Mouse (Mus musculus): ENCODE measurements at regions not wholly inside any gene's neighbourhood (a gene's known extent, or its start where the extent isn't known, plus 50 kb on each side); places are given as distances from the start of the nearest gene placed in this dataset.

DNA sequence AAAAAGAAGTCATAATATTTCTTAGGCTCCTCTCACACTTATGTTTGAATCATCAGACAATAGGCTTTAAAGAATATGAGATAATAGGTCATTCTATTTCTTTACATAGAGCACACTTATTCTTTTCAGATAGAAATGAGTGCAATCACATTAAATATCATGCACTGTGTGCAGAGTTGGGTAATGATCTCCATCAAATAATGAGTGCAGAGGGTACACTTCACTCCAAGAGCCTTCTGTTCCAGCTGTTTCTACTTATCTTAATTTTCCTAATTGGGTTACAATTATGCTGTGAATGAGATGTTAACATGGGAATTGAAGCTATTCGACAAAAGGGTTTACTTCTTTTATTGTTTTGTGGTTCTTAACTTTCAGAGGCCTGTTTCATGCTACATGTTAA, 707.5 kb upstream of the Mdga2 start:
- no peak for DNase-seq (ENCODE audit: low spot score in 2 of 2)

DNA sequence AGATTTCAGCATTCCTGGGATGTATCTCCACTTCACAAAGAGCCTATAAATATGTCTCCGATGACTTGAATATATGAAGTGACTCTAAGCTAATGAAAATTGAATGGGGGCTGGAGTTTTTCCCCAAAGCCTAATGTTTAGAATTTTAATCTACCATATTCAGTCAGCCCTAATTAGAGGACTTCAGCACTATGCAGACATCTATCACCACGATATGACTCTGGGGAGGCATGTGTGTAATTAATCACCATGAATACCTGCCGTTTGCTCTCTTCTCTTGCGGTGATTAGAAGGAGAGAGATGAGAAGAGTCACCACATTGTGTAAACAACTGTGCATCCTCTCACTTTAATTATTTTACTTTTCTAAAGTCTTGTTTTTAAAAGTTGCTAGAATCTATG, 692.3 kb upstream of the Mdga2 start:
- DNase-seq (ENCODE audit: low spot score in 2 of 2) = no peak

DNA sequence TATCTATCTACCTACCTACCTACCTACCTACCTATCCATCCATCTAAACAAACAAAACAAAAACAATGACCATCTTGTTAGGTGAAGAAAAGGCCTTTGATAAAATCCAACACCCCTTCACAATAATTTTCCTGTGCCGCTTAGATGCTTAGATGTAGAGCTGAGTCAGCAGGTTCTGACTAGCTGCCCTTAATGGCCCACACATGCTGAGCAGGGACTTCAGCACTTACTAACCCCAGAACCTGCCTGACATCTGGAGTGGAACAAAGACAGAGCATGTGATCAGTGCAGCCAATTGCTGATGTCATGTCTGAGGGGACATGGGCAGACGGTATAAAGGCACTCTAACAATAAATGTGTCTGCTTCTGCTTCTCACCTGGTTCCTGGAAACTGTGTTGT, 664.9 kb upstream of the Mdga2 start:
- DNase-seq (ENCODE audit: low spot score in 2 of 2) = no peak

DNA sequence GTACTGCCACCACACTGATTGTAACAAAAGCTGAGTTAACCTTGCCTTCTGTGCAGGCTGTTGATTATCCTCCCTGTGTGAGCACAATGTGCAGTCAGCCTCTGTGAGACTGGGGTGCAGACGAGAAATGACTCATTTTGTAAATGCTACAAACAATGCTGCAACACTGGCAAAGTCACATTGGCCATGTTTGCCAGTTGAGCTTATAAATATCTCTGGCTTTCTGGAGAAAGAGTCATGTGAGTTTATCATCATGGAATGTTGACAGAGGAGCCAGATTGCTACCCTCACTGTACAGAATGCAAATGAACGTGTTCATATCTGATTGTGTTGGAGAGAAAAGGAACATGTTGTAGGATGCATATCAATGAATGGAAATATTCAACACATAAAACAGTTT, 640.3 kb upstream of the Mdga2 start:
- DNase-seq (ENCODE audit: low spot score in 2 of 2) = peak in 1 of 2 experiments; percentile 2

DNA sequence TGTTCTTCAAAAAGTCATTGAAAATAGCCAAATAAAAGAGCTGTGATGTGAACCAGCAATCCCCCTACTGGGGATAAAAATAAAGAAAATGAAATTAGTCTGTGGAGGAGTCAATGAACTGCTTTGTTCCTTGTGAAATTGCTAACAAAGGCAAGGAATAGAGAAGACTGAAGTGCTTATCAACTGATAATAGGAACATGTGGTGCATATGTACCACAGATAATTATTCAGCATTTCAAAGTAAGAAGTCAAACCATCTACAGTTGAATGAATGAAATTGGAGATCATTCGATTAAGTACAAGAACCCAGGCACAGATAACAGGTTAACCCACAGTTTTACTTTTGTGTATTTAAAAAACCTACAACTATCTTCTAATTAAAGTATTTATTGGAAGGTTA, 638.4 kb upstream of the Mdga2 start:
- DNase-seq (ENCODE audit: low spot score in 2 of 2) = no peak

DNA sequence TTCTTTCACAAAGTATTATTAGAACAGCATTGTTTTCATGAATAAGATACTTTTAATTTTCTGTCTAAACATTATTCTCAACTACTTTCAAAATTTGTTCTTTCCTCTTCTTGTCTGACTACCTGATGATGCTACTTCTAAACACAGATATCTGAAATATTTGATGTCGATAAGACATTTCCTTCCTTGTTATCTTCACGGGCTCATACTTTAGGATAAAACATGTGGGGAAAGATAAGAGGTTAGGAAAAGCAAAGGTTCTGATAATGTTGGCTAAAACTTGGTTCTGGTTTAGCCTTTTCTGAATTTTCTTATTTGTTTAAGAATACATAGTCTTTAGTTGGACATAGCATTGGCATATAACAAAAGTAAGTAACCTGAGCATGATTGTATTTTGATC, 630.3 kb upstream of the Mdga2 start:
- DNase-seq (ENCODE audit: low spot score in 2 of 2) = no peak

DNA sequence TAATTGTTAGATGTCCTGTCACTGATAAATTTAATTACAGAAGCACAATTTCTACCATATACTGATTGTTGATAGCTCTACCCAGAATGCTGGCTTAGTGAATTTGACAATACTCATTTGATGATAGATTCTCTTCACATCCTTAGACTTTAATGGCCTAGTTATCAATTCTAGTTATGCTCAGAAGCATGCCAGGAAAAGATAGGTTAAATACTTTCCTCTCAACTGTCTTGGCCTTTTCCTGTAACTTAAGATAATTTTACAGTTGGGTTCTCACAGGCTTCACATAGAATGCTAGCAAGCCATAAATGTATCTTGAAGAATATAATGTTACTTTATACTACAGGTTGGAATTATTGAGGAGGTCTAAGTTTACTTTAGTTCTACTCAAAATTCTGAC, 625.2 kb upstream of the Mdga2 start:
- no peak for DNase-seq (ENCODE audit: low spot score in 2 of 2)

DNA sequence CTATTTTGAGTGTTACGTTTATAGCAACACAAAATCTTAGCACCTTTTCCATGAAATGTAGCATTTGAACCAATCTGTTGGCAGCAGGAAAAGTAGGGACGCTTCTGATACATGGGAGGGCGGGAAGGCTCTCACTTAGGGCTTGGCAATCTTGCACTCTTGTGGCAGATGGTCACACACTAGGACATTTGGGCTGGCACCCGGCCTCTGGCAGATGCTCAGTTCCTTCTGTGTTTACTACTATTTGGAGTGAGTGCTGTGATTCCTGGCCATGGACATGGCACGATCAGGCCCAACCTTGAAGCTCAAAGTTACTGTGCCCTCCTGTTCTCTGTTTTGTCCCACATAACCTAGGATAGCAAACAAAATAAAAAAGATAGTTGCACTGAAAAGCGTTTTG, 581.9 kb upstream of the Mdga2 start:
- DNase-seq (ENCODE audit: low spot score in 2 of 2) = no peak

DNA sequence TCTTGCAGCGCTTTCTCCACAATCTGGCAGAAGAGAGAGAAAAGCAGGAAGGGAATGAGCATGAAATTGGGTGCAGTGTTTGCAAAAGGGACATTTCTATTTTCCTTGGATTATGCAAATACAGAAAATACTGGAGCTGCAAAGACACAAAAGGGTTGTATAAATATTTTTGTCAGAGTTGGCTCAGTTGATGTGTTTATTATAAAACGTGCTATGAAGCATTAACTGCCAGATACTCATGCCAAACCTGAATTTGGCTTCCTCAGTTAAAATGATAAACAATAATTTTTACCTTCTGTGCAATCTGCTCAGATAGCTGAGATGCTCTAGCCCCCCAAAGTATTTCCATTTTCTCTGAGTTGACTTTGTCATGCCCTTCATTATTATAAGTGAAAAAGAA, 577.4 kb upstream of the Mdga2 start:
- no peak for DNase-seq (ENCODE audit: low spot score in 2 of 2)
